Mouse (Mus musculus): ENCODE measurements around the gene Acta1. TPM values are rescaled to one million over a fixed set of nuclear protein-coding genes. Genes with fewer than 3 reads are reported as not detected.
A peak's percentile ranks its signal among the peaks of the same experiment; 100 is the strongest.

Gene Acta1
- polyA plus RNA-seq, 1 experiment from 2014 or later: 159 TPM

DNA sequence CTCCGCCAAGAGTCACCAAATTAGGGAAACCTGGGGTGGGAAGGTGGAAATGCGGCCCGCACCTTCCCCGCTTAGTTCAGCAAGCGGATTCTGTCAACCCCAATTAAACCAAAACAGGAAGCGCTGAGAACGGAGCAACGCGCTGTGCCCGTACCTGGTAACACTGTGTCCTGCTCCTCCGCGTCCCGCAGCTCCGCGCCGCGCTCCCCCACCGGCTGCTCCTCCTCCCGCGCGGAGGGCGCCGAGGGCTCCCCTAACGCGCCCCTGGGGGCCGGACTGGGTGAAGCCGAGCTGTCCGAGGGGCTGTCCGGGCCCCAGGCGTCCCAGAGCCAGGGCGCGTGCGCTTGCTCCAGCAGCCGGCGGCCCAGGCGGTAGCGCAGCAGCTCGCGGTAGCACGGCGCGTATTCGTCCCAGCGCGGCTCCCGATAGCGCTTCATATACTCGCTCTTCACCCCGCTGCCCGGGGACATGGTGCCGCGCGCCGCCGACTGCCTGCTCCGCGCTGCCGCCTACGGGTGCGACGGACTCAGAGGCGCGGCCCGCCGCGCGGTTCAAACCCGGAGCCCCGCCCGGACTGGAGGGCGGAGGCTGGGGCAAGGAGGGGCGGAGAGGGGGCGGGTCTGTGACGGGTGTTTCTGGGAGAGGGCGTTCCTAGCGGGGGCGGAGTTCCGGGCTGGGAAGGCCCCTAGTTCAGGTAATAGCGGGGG, 35.5 kb downstream of the Acta1 start:
- Histone ChIP-seq H3K27ac (replicated peaks) (peak overlapping the region; percentile 91), H3K4me3 (replicated peaks) (peak overlapping the region; percentile 84), H3K27me3 (peaks cover 42% of the 10 kb centered on the region), H3K4me2 (peak overlapping the region; percentile 91), H3K4me1 (replicated peaks) (peaks cover 32% of the 10 kb centered on the region), H3K9ac (peak overlapping the region; percentile 92), H3K36me3 (replicated peaks) (no peaks in the 10 kb centered on the region), H3K9me3 (replicated peaks) (no peaks in the 10 kb centered on the region)
- peak; percentile 97 for ATAC-seq (ENCODE audit: insufficient read depth)
- WGBS (ENCODE audit: insufficient replicate concordance): under 1% methylated on average over 79 of the region's 79 CpGs

DNA sequence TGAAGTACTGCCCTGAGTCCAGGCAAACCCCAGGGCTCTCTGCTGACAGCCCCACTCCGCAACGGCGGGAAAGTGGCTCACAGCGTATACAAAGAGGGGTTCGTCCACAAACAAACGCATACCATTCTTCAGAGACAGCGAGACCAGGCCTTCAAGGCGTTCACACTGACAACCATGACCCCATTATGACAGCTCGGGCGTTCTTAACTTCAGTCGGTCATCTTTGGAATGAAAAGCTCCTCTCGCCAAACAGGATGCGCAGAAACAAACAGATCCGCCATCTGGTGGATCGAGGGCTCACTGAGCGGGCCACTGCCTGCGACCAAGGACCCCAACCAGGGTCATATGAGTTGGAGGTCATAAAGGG, 36.0 kb downstream of the Acta1 start:
- WGBS (ENCODE audit: insufficient replicate concordance): 1% methylated on average over 17 of the region's 17 CpGs
- H3K9ac ChIP-seq: peak overlapping the region; percentile 92
- no peaks in the 10 kb centered on the region for H3K9me3 ChIP-seq (replicated peaks)
- peak overlapping the region; percentile 84 for H3K4me3 ChIP-seq (replicated peaks)
- H3K36me3 ChIP-seq (replicated peaks): no peaks in the 10 kb centered on the region
- peaks cover 38% of the 10 kb centered on the region for H3K27me3 ChIP-seq
- peak overlapping the region; percentile 91 for H3K4me2 ChIP-seq
- H3K4me1 ChIP-seq (replicated peaks): peaks cover 32% of the 10 kb centered on the region
- peak overlapping the region; percentile 91 for H3K27ac ChIP-seq (replicated peaks)
- peak; percentile 5 for ATAC-seq (ENCODE audit: insufficient read depth)

DNA sequence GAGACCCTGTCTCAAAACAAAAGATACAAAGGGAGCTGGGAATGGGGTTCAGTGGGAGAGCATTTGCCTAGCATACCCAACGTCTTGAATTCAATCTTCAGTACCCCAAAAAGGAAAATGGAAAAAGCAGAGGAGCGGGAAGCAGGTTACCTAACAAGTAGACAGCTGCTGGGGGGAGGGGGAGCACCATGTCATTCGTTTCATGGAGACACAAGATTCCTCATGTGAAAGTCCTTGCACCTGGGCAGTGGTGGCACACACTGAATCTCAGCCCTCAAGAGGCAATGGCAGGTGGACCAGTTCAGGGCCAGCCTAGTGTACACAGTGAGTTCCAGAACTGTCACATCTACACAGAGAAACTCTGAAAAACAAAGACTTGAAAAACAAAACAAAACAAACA, 37.2 kb downstream of the Acta1 start:
- H3K27me3 ChIP-seq: peaks cover 26% of the 10 kb centered on the region
- H3K27ac ChIP-seq (replicated peaks): no peak overlapping the region
- peak overlapping the region; percentile 91 for H3K4me2 ChIP-seq
- no peaks in the 10 kb centered on the region for H3K36me3 ChIP-seq (replicated peaks)
- peak overlapping the region; percentile 84 for H3K4me3 ChIP-seq (replicated peaks)
- WGBS (ENCODE audit: insufficient replicate concordance): 70% methylated on average over 3 of the region's 3 CpGs
- ATAC-seq (ENCODE audit: insufficient read depth): no peak
- H3K4me1 ChIP-seq (replicated peaks): peaks cover 32% of the 10 kb centered on the region
- H3K9me3 ChIP-seq (replicated peaks): no peaks in the 10 kb centered on the region
- no peak overlapping the region for H3K9ac ChIP-seq

DNA sequence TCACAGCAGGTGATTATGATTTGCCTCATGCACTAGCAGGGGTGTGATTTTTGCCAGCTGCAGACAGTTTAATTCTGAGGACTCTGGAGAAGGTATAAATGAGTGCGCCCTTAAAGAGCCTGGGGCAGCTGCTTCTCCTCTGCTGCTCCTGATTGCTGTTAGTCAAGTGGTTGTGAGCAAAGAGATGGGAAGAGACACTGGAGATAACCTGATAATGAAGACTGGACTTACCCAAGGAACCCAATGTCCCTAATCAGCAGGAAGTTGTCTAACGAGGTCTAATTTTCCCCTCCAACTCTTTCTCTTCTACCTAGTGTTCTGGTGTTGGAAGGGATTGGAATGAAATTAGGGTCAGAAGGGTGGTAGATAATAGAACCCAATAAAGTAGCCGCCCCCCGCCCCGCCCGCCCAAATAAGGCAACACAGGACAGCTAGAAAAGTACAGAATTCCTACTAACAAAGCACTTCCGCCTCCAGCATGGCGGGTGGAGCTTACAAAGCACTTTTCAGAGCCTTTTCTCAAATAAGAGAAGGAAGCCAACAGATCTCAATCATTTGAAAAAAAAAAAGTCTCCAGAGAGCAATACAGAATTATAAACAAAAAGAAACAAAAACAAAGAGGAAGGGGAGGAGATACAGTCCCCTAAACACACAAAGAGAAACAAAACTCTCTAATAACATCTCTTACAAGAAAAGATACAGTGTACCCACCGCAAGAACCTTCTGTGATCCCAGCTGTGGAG, 39.6 kb downstream of the Acta1 start:
- Histone ChIP-seq H3K27ac (replicated peaks) (no peak overlapping the region), H3K4me1 (replicated peaks) (peaks cover 28% of the 10 kb centered on the region), H3K4me3 (replicated peaks) (no peak overlapping the region), H3K9ac (no peak overlapping the region), H3K9me3 (replicated peaks) (no peaks in the 10 kb centered on the region), H3K4me2 (no peak overlapping the region), H3K36me3 (replicated peaks) (no peaks in the 10 kb centered on the region), H3K27me3 (peaks cover 3% of the 10 kb centered on the region)
- WGBS (ENCODE audit: insufficient replicate concordance): 70% methylated on average over 9 of the region's 9 CpGs
- no peak for ATAC-seq (ENCODE audit: insufficient read depth)

DNA sequence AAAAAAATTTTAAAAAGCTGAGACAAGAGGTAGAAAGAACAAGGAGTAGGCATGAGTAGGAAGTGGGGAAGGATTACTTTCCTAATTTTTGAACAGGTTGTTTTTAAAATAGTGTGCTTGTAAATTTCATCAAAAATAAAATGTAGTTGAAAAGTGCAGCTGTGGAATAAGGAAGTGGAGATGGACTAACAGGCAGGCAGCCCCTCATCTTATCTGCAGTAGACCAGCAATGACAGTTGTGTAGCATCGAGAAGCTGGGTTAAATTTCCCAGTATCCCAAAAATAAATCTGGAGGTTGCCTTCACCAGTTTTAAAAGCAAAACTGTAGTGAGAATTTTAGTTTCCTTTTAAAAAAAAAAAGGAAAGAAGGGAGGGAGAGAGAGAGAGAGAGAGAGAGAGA, 40.3 kb downstream of the Acta1 start:
- no peaks in the 10 kb centered on the region for H3K36me3 ChIP-seq (replicated peaks)
- H3K4me1 ChIP-seq (replicated peaks): peaks cover 23% of the 10 kb centered on the region
- no peaks in the 10 kb centered on the region for H3K9me3 ChIP-seq (replicated peaks)
- no peak for ATAC-seq (ENCODE audit: insufficient read depth)
- H3K27ac ChIP-seq (replicated peaks): no peak overlapping the region
- no peaks in the 10 kb centered on the region for H3K27me3 ChIP-seq
- WGBS (ENCODE audit: insufficient replicate concordance): 24% methylated on average over 1 of the region's 1 CpGs
- no peak overlapping the region for H3K4me2 ChIP-seq
- no peak overlapping the region for H3K9ac ChIP-seq
- H3K4me3 ChIP-seq (replicated peaks): no peak overlapping the region

DNA sequence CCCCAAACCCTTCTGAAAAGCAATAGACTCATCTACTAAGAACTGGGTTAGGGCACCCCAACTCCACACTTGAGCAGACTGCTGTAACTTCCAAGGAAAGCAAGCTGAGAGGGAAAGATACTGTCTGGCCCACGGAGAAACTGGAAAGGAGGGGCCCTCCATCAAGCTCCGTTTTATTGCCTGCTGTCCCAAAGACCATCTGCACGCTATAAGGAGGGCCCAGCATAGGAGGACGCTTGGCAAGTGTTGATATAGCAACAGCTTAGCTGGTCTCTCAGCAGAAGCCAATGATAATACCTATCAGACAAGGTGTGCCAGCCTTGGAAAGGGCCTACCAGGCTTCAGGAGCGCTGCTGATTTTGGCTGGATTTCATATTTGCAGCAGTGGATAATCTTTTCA, 43.0 kb downstream of the Acta1 start:
- WGBS (ENCODE audit: insufficient replicate concordance): 49% methylated on average over 5 of the region's 5 CpGs
- peaks cover 8% of the 10 kb centered on the region for H3K4me1 ChIP-seq (replicated peaks)
- H3K27ac ChIP-seq (replicated peaks): no peak overlapping the region
- H3K27me3 ChIP-seq: no peaks in the 10 kb centered on the region
- no peak overlapping the region for H3K4me2 ChIP-seq
- no peaks in the 10 kb centered on the region for H3K36me3 ChIP-seq (replicated peaks)
- H3K4me3 ChIP-seq (replicated peaks): no peak overlapping the region
- ATAC-seq (ENCODE audit: insufficient read depth): no peak
- H3K9ac ChIP-seq: no peak overlapping the region
- no peaks in the 10 kb centered on the region for H3K9me3 ChIP-seq (replicated peaks)

DNA sequence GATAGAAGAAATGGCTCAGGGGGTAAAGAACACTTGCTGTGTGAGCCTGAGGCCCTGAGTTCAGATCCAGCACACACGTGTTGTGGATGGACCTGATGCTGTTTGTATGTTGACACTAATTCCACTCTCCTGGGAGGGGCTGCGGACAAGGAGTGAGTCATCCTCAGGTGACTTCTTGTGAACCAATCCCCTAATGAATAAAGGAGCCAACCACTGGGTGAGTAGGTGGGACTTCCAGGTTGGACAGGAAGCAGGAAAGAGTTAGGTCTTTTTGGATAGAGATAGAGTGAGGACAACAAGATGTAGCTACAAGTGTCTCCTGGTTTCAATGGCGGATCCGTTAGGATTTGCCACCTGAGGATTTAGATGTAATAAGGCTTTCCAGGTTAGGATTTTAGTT, 45.2 kb downstream of the Acta1 start:
- Histone ChIP-seq H3K27me3 (no peaks in the 10 kb centered on the region), H3K36me3 (replicated peaks) (peaks cover 9% of the 10 kb centered on the region), H3K9me3 (replicated peaks) (no peaks in the 10 kb centered on the region), H3K4me2 (no peak overlapping the region), H3K27ac (replicated peaks) (no peak overlapping the region), H3K4me3 (replicated peaks) (no peak overlapping the region), H3K9ac (no peak overlapping the region), H3K4me1 (replicated peaks) (0 out of 2 replicates have a peak, but pooled peaks cover 10% of the 10 kb centered on the region)
- 76% methylated on average over 4 of the region's 4 CpGs for WGBS (ENCODE audit: insufficient replicate concordance)
- ATAC-seq (ENCODE audit: insufficient read depth): no peak

DNA sequence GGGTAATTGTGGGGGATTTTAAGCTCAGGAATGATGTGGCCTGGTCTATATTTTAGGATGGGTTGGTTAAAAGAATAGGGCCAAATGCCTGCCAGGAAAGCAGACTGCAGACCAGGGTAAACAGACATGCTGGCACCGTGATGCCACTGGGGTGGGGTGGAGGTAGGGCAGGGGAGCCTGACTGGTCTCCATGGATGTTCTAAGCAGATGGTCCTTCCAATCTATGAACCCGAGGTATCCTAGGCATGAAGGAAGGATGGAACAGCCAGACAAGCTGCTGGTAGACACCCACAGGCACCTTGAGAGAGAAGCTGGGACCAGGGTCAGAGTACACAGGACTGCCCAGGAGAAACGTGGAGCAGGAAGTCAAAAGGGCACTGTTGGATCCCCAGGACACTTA, 47.0 kb downstream of the Acta1 start:
- Histone ChIP-seq H3K36me3 (replicated peaks) (peaks cover 21% of the 10 kb centered on the region), H3K9ac (no peak overlapping the region), H3K27ac (replicated peaks) (no peak overlapping the region), H3K27me3 (no peaks in the 10 kb centered on the region), H3K4me3 (replicated peaks) (no peak overlapping the region), H3K4me2 (no peak overlapping the region), H3K4me1 (replicated peaks) (0 out of 2 replicates have a peak, but pooled peaks cover 10% of the 10 kb centered on the region), H3K9me3 (replicated peaks) (no peaks in the 10 kb centered on the region)
- WGBS (ENCODE audit: insufficient replicate concordance): 56% methylated on average over 3 of the region's 3 CpGs
- no peak for ATAC-seq (ENCODE audit: insufficient read depth)

DNA sequence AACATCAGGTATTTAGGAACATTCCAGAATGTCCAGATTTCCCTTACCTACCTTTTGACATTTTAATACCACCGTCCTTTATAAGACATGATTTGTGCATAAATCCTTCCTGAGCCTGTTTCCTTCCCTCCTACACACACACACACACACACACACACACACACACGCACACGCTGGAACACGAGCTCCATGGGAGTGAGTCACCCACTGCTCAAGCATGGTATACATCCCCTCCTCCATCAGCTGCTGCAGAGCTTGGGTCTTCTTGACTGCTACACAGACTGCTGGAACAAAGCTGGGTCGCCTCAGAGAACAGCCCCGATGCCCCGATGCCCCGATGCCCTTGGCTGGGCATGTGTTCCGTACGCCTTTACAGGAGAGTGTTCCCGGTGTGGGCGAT, 48.0 kb downstream of the Acta1 start:
- no peaks in the 10 kb centered on the region for H3K27me3 ChIP-seq
- H3K27ac ChIP-seq (replicated peaks): no peak overlapping the region
- H3K4me1 ChIP-seq (replicated peaks): 0 out of 2 replicates have a peak, but pooled peaks cover 10% of the 10 kb centered on the region
- no peaks in the 10 kb centered on the region for H3K9me3 ChIP-seq (replicated peaks)
- no peak overlapping the region for H3K4me2 ChIP-seq
- 86% methylated on average over 12 of the region's 12 CpGs for WGBS (ENCODE audit: insufficient replicate concordance)
- no peak overlapping the region for H3K4me3 ChIP-seq (replicated peaks)
- H3K9ac ChIP-seq: no peak overlapping the region
- H3K36me3 ChIP-seq (replicated peaks): peaks cover 31% of the 10 kb centered on the region
- ATAC-seq (ENCODE audit: insufficient read depth): no peak

DNA sequence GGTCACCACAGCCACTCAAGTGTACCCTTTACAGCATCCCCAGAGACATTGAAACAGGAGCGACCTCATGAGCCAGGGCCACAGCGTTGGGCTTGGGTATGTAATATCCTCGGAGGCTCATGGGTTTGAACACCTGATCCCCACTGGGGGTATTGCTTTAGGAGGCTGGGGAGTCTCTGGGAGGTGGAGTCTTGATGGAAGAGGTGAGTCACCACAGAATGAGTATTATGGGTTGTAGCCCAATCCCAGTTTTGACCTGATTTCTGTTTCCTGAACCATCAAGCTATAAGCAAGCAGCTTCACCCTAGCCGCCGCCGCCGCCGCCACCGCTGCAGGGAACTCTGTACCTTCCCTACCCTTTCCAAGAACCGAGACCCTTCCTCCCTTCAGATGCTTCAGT, 48.6 kb downstream of the Acta1 start:
- peaks cover 36% of the 10 kb centered on the region for H3K36me3 ChIP-seq (replicated peaks)
- no peak overlapping the region for H3K27ac ChIP-seq (replicated peaks)
- WGBS (ENCODE audit: insufficient replicate concordance): 84% methylated on average over 10 of the region's 10 CpGs

DNA sequence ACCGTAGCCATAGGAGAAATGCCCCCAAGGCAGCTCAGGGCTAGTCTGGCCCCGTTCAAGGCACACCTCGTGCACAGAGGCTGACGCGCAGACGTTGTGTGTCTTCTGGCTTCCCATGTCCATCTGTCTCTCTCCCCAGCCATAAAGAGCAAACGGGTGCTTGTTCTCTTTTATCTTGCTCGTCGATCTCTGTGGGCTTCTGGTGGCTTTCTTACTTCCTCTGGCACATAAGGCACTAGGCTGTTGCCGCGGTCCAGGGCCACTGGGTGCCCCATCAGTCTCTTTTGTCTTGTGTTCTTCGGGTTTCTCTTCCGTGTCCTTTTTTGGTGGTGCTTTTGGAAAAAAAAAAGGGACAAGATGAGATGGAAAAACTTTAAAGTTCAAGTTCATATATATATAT, 49.4 kb downstream of the Acta1 start:
- no peak overlapping the region for H3K27ac ChIP-seq (replicated peaks)
- ATAC-seq (ENCODE audit: insufficient read depth): no peak
- WGBS (ENCODE audit: insufficient replicate concordance): 30% methylated on average over 13 of the region's 13 CpGs
- no peaks in the 10 kb centered on the region for H3K27me3 ChIP-seq
- peaks cover 37% of the 10 kb centered on the region for H3K36me3 ChIP-seq (replicated peaks)
- H3K9me3 ChIP-seq (replicated peaks): no peaks in the 10 kb centered on the region
- no peak overlapping the region for H3K4me3 ChIP-seq (replicated peaks)
- no peak overlapping the region for H3K4me2 ChIP-seq
- H3K4me1 ChIP-seq (replicated peaks): peaks cover 10% of the 10 kb centered on the region; the same call in 1 of the 2 replicates
- no peak overlapping the region for H3K9ac ChIP-seq

More for the DNA sequence above, 48.6 kb downstream of the Acta1 start:
- H3K4me2 ChIP-seq: no peak overlapping the region
- 0 out of 2 replicates have a peak, but pooled peaks cover 10% of the 10 kb centered on the region for H3K4me1 ChIP-seq (replicated peaks)
- no peak overlapping the region for H3K9ac ChIP-seq
- H3K4me3 ChIP-seq (replicated peaks): no peak overlapping the region
- H3K27me3 ChIP-seq: no peaks in the 10 kb centered on the region
- H3K9me3 ChIP-seq (replicated peaks): no peaks in the 10 kb centered on the region
- no peak for ATAC-seq (ENCODE audit: insufficient read depth)
